Mouse (Mus musculus) stomach, embryonic 16.5 days (tissue): ENCODE results near the gene Tmem203. TPM values are rescaled to one million over a fixed set of nuclear protein-coding genes. Genes with fewer than 3 reads are reported as not detected.

Source experiments
- ATAC-seq: fragments of 200-750 bp; cut with Nextera tagmentation; 2 replicates; pipeline ENCODE4 v1.8.0; 2017; ENCODE audit warnings: moderate number of reproducible peaks, moderate TSS enrichment; ENCODE audit not compliant: insufficient read depth, low FRiP score
- H3K27ac ChIP-seq: fragments of 300-500 bp; sonication (generic); 2 replicates; pipeline ENCODE4 v1.5.1; 2014; ENCODE audit warnings: low read length
- H3K27me3 ChIP-seq: fragments of 300-500 bp; sonication (generic); 2 replicates; pipeline ENCODE4 v1.6.1; 2014; ENCODE audit warnings: low read length, control low read depth, mixed read lengths; ENCODE audit not compliant: control insufficient read depth, insufficient read depth
- H3K36me3 ChIP-seq: fragments of 300-500 bp; sonication (generic); 2 replicates; pipeline ENCODE4 v1.6.1; 2014; ENCODE audit warnings: low read length; ENCODE audit not compliant: control insufficient read depth, insufficient read depth
- H3K4me1 ChIP-seq: fragments of 300-500 bp; sonication (generic); 2 replicates; pipeline ENCODE4 v1.6.1; 2014; ENCODE audit warnings: low read length, control low read depth, mixed read lengths; ENCODE audit not compliant: control insufficient read depth, insufficient read depth
- H3K4me2 ChIP-seq: fragments of 300-500 bp; sonication (generic); 2 replicates; pipeline ENCODE4 v1.6.1; 2014; ENCODE audit warnings: low read depth, low read length, mixed read lengths
- H3K4me3 ChIP-seq: fragments of 300-500 bp; sonication (generic); replicated peaks from 2 replicates; pipeline ENCODE4 v1.5.1; 2014; ENCODE audit warnings: mild to moderate bottlenecking, low read length
- H3K9ac ChIP-seq: fragments of 300-500 bp; sonication (generic); 2 replicates; pipeline ENCODE4 v1.6.1; 2014; ENCODE audit warnings: low read length
- H3K9me3 ChIP-seq: fragments of 300-500 bp; sonication (generic); replicated peaks from 2 replicates; pipeline ENCODE4 v1.6.1; 2016; ENCODE audit warnings: low read length, control low read depth; ENCODE audit not compliant: control insufficient read depth
- WGBS: fragments of 180-500 bp; shearing (Covaris S2); extraction: QIAGEN DNeasy Blood & Tissue Kit; methylation state at CpG from one replicate; pipeline ENCODE4 v1.1.7; 2014; 5-methylcytosine and 5-hydroxymethylcytosine counted together
- polyA plus RNA-seq: library from polyadenylated mRNA; unstranded; fragments of >200 nt; fragmentation: Nextera tagmentation; extraction: Ambion mirVana; gene quantifications from 2 replicates; pipeline ENCODE4 v1.2.1, GENCODE M21; 2015

Gene Tmem203
- polyA plus RNA-seq, 1 experiment from 2014 or later: 19.5 TPM

DNA sequence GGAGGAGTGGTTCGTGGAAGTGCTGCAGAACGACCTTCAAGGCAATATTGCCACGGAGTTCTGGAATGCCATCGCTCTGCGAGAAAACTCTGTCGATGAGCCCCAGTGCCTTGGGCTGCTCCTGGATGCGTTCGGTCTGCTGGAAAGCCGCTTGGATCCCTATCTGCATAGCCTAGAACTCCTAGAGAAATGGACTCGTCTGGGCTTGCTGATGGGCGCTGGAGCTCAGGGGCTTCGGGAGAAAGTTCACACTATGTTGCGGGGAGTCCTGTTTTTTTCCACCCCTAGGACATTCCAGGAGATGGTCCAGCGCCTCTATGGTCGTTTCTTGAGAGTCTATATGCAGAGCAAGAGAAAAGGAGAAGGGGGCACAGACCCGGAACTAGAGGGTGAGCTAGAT is 17.8 kb downstream of the Tmem203 start:
- Histone ChIP-seq H3K36me3 (peaks cover 35% of the 10 kb centered on the region), H3K9ac (peak overlapping the region; percentile 94), H3K27me3 (no peaks in the 10 kb centered on the region), H3K4me1 (peaks cover 23% of the 10 kb centered on the region), H3K4me3 (peak overlapping the region; percentile 93), H3K4me2 (peak overlapping the region; percentile 94), H3K9me3 (no peaks in the 10 kb centered on the region), H3K27ac (peak overlapping the region; percentile 68; the same call in 1 of the 2 replicates)
- no peak for ATAC-seq
- WGBS: 33% methylated on average over 16 of the region's 16 CpGs

DNA sequence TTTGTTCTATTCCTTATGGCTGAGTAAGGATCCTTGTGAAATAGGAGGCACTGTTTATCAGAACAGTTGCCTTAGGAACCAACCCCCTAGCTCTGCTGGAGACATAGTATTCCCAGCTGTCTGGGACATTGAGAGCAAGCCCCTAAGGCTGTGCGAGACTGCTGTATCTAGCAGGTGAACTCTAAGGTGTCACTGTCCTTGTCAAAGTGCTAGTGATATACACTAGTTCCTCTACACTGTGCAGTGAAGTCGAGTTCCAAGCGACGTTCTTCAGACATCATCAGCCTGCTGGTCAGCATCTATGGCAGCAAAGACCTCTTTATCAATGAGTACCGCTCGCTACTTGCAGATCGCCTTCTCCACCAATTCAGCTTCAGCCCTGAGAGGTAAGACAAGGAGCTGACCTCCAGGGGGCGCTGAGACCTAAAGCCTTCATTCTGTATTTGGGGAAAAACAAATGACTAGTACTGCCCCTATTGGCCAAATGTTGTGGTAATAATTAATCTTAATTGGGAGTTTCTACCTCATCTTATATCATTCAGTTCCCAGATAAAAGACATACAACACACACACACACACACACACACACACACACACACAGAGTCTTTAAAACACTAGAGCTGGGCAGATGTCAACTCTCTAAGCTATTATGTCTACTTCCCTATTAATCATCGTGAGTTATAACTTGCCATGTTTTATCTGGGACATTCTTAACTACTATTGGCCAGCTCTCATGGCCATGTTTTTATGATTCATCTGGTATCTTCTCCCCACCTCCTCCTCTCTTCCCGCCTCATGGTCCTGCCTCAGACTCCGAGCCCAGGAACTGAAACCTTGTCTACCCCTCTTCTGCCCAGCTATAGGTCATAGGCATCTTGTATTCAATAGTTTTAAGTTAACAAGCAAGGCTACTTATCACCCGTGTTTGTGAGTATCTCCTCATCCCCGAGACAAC is 24.0 kb downstream of the Tmem203 start:
- ATAC-seq: peak; percentile 59; the same call in 1 of the 2 replicates
- no peak overlapping the region for H3K9ac ChIP-seq
- no peaks in the 10 kb centered on the region for H3K9me3 ChIP-seq
- no peak overlapping the region for H3K4me2 ChIP-seq
- WGBS: 58% methylated on average over 13 of the region's 13 CpGs
- H3K27ac ChIP-seq: no peak overlapping the region
- H3K4me3 ChIP-seq: no peak overlapping the region
- H3K4me1 ChIP-seq: peaks cover 1% of the 10 kb centered on the region; the same call in 1 of the 2 replicates
- peaks cover 36% of the 10 kb centered on the region for H3K36me3 ChIP-seq
- H3K27me3 ChIP-seq: no peaks in the 10 kb centered on the region

DNA sequence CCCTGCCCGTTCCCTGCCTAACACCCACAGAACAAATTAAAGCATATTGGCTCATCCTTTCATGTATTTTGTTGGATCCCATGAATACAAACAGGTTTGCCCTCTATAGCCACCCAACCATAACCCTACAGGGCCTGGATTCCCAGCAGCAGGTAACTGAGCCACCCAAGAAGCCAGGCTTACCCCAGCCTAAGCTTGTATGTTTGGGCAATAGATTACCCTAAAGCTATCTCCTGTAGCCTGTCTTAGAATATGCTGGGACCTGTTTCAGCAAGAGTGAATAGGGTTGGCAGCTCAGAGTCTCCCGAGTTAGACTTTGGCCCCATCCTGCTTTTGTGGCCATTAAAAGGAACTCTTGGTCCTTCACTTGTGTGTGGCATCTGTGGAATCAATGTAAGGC is 30.3 kb downstream of the Tmem203 start:
- no peak for ATAC-seq

DNA sequence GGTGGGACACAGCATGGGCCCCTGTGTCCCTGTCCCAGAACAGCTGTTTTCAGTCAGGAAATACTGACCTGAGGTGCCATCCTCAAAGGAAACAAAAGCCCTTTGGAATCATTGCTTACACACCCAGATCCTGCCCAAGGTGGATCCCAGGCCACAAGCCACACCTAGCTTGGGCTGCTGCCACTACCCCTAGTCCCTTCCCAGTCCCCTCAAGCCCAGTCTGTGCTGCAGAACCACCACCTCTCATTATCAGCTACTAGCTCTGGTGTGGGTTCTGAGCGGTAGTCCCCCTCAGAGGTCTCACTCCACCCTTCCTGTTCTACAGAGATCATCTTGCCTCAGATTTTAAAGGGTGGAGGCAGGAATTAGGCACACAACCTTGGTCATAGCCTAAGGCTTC is 31.1 kb downstream of the Tmem203 start:
- WGBS: 44% methylated on average over 1 of the region's 1 CpGs
- Histone ChIP-seq H3K27ac (peak overlapping the region; percentile 97), H3K4me2 (peak overlapping the region; percentile 32; the same call in 1 of the 2 replicates), H3K4me3 (no peak overlapping the region), H3K9ac (peak overlapping the region; percentile 45; the same call in 1 of the 2 replicates), H3K36me3 (peaks cover 14% of the 10 kb centered on the region), H3K9me3 (no peaks in the 10 kb centered on the region), H3K4me1 (peaks cover 39% of the 10 kb centered on the region), H3K27me3 (peaks cover 27% of the 10 kb centered on the region)
- ATAC-seq: 0 out of 2 replicates have a peak, but pooled peaks have one; percentile 35

More for the DNA sequence above, 30.3 kb downstream of the Tmem203 start:
- Histone ChIP-seq H3K27ac (peak overlapping the region; percentile 97), H3K9ac (no peak overlapping the region), H3K4me1 (peaks cover 39% of the 10 kb centered on the region), H3K4me2 (no peak overlapping the region), H3K36me3 (peaks cover 14% of the 10 kb centered on the region), H3K4me3 (no peak overlapping the region), H3K9me3 (no peaks in the 10 kb centered on the region), H3K27me3 (peaks cover 19% of the 10 kb centered on the region)
- 77% methylated on average over 2 of the region's 2 CpGs for WGBS

DNA sequence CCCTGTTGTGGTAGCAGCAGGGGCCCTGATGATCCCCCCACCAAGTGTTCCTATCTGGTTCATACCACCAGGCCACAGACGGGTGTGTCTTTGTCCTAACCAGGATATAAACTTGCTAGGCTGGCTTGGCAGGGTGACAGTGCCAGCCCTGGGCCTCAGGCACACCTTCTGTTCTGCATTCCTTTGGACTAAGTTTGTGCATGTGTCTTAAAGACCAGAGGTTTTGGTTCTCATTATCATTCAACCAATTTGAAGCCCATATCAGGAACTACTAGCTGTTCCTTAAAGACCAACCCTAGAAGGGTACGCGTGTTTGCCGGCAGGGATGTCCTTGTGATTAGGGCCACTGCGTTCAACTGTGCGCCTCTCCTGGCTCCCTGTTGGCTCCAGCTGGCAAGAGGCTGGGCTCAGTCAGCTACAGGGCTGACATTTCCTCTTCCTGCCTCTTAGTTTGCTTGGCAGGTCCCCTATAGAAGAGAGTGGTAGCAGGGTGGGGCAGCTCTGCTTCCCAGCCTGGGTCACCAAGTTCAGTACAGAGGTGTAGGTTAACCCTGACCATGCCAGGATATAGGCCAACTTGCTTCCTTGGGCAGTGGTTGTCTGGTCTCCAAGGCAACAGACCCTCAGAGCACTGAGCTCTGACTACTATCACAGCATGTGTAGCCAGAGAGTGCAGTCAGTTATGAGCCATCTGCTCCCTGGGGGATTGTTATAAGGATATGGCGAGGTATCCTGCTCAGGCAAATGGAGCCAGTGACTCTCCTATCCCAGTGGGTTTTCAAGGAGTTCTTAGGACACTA is 31.8 kb downstream of the Tmem203 start:
- Histone ChIP-seq H3K9ac (peak overlapping the region; percentile 42; the same call in 1 of the 2 replicates), H3K9me3 (no peaks in the 10 kb centered on the region), H3K27ac (peak overlapping the region; percentile 97), H3K4me1 (peaks cover 45% of the 10 kb centered on the region), H3K4me2 (peak overlapping the region; percentile 32; the same call in 1 of the 2 replicates), H3K27me3 (peaks cover 34% of the 10 kb centered on the region), H3K36me3 (peaks cover 14% of the 10 kb centered on the region), H3K4me3 (no peak overlapping the region)
- WGBS: 27% methylated on average over 7 of the region's 7 CpGs
- ATAC-seq: peak; percentile 80

DNA sequence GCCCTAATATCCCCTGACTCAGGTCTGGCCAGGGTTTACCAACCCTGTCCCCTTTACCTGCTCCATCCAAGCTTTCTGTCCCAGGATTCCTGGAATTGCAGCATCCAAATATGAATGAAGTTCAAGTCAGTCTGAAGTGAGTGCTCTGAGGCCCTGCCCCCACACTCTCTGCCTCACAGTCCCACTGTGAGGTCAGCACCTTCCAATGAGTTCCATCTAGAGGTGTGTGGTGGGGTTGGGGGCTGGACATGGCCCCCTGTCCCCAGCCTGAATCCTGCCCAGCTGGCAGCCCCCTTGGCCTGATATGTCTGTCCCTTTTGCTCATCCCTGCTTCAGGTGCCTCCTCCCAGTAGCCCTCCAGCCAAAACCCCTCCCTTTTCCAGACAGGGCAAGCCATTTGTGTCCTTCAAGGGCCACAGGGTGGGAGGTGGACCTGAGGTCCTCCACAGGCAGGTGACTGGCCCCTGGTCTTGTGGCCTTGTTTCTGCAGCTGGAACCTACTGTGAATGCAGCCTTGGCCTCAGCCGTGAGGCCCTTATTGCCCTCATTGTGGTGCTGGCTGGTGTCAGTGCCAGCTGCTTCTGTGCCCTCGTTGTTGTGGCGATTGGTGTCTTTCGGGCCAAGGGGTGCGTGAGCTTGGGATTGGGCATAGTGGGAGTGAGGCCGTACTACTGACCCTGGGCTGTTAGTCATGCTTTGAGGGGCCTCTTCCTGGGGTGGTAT is 32.8 kb downstream of the Tmem203 start, which contains the start of gene Tmem210:
TSS of gene Tmem210 (plus strand) at position 219 of the 723 bp plus-strand sequence.
- Histone ChIP-seq H3K4me2 (peak within 1 kb of the TSS; percentile 32; the same call in 1 of the 2 replicates), H3K27ac (peak within 1 kb of the TSS; percentile 97), H3K27me3 (peaks cover 42% of the 10 kb centered on the region), H3K4me1 (peaks cover 52% of the 10 kb centered on the region), H3K9ac (peak within 1 kb of the TSS; percentile 42; the same call in 1 of the 2 replicates), H3K4me3 (no peak within 1 kb of the TSS), H3K9me3 (no peaks in the 10 kb centered on the region), H3K36me3 (peaks cover 14% of the 10 kb centered on the region)
- WGBS: 83% methylated on average over 6 of the region's 6 CpGs
- no peak for ATAC-seq

GRCm38 (mm10) chr2:25288734-25289345 is 33.6 kb downstream of the Tmem203 start:
- Histone ChIP-seq H3K4me3 (no peak overlapping the region), H3K9me3 (no peaks in the 10 kb centered on the region), H3K9ac (no peak overlapping the region), H3K4me1 (peaks cover 52% of the 10 kb centered on the region), H3K36me3 (peaks cover 14% of the 10 kb centered on the region), H3K4me2 (no peak overlapping the region), H3K27ac (peak overlapping the region; percentile 97), H3K27me3 (peaks cover 45% of the 10 kb centered on the region)
- no peak for ATAC-seq
- WGBS: 75% methylated on average over 7 of the region's 7 CpGs

- peak within 1 kb of the TSS; percentile 97 for H3K27ac ChIP-seq
- WGBS: 7% methylated on average over 11 of the region's 11 CpGs
- no peaks in the 10 kb centered on the region for H3K9me3 ChIP-seq
- ATAC-seq: no peak
- peak within 1 kb of the TSS; percentile 61 for H3K9ac ChIP-seq
- peaks cover 45% of the 10 kb centered on the region for H3K27me3 ChIP-seq
- H3K4me3 ChIP-seq: peak within 1 kb of the TSS; percentile 45
- peaks cover 52% of the 10 kb centered on the region for H3K4me1 ChIP-seq
- peak within 1 kb of the TSS; percentile 55 for H3K4me2 ChIP-seq
- H3K36me3 ChIP-seq: peaks cover 7% of the 10 kb centered on the region; the same call in 1 of the 2 replicates
Measured at GRCm38 (mm10) chr2:25289651-25290050, 34.4 kb downstream of the Tmem203 start, which contains the start of gene Lrrc26. TSS of gene Lrrc26 (plus strand) at chr2:25289915.
